9 mouse cellular contexts compared by ENCODE assay signal in the genomic region with DNA sequence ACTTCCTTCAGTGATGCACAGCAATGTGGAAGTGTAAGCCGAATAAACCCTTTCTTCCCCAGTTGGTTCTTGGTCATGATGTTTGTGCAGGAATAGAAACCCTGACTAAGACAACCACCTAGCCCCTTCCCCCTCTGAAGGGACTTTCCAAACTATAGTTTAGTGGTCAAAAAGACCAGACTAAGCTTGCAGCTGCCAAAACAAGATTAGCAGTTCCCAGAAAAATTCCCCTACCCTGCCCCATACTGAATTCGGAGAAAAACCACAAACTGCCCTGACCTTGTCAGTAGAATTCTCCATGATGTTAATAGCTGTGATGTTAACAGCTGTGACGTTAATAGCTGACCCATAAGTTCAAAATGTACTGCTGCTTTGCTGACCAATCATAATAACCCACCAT. TPM values are rescaled to one million over a fixed set of nuclear protein-coding genes. Genes with fewer than 3 reads are reported as not detected.
"Had no signal": no experiment of that assay in that cellular context is flagged by ENCODE, and none has a peak within 500 bp of the region (broad histone marks: within the 10 kb centered on the region; RNA-seq: fewer than 3 reads in every experiment).

No protein-coding gene starts in this region.

RNA-seq across cellular contexts. Expression of gene 4930558C23Rik, which starts 42.4 kb away (rescaled TPM):
- polyA plus RNA-seq: kidney, embryonic 14.5 days; limb, embryonic 12.5 days; liver, adult 2 months; midbrain, embryonic 14.5 days; myocyte; neural tube, embryonic 11.5 days; neural tube, embryonic 15.5 days; small intestine, adult 2 months; thymus, postnatal 0 days had no signal
